Mouse (Mus musculus): Measurements from ENCODE around the gene Clic5.

DNA sequence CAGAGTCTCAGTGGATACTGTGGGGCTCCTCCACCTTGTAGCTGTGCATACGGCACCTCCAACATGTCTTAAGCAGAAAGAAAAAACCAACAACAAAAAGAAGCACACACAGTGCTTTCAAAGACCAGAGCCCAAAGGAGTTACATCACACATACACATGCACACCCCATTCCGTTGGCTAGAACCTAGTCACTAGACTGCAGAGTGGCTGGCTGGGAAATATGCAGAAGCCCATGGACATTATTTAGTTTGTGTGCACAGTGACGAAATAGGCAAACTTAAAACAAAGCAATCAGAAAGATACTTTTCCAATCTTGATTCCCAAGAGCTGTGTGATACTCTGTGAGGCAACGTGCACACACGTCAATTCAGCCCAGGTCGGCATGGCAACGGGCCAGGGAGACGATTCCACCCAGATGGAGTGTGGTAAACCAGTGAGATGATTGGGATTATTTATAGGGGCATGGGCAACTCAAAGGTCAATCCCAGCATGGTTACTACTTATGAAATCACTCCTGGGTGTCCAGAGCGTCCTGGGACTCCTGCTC, 57.8 kb downstream of the Clic5 start:
- no peak for TF ChIP-seq POLR2A (IDR thresholded peaks at IDR 0.05; ENCODE audit: insufficient read length, low read depth)
- no peak for TF ChIP-seq CEBPB (IDR thresholded peaks at IDR 0.05; ENCODE audit: insufficient read depth, poor library complexity, severe bottlenecking)
- TF ChIP-seq TCF12 (IDR thresholded peaks at IDR 0.05; ENCODE audit: insufficient read depth, poor library complexity, severe bottlenecking), result no peak
- TF ChIP-seq POLR2AphosphoS2 (IDR thresholded peaks at IDR 0.05; ENCODE audit: insufficient read length, low read depth), result no peak
- no peak for TF ChIP-seq E2F4 (IDR thresholded peaks at IDR 0.05; ENCODE audit: insufficient read depth)
- no peak for TF ChIP-seq MYOG (IDR thresholded peaks at IDR 0.05; ENCODE audit: control insufficient read depth in 1 of 3, insufficient read depth in 1 of 3, insufficient read length in 2 of 3, low read depth in 2 of 3)
- TF ChIP-seq MYOD1 (IDR thresholded peaks at IDR 0.05; ENCODE audit: control insufficient read depth in 1 of 3, insufficient read length in 2 of 3, low read depth in 2 of 3), result no peak
